Mouse (Mus musculus): Measurements from ENCODE around the gene Dll3.
"Not testable (repeated sequence)": the region's sequence is repeated elsewhere in the genome, so short reads cannot be mapped to it uniquely, and the experiment has no call there.

Dll3 gene

GRCm38 (mm10) chr7:28251976-28252375 lies 50.1 kb downstream of the Dll3 start:
- no peak for DNase-seq (ENCODE audit: low spot score)

- DNase-seq (ENCODE audit: low spot score) = no peak
These were observed 53.1 kb downstream of the Dll3 start for GRCm38 (mm10) chr7:28248957-28249356.

DNA sequence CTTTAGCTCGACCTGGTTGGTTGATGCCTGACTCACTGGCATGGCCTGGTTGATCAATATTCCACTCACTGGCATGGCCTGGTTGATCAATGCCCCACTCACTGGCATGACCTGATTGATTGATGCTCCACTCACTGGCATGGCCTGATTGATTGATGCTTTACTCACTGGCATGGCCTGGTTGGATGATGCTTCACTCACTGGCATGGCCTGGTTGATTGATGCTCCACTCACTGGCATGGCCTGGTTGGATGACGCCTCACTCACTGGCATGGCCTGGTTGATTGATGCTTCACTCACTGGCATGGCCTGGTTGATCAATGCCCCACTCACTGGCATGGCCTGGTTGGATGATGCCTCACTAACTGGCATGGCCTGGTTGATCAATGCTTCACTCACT lies 58.1 kb downstream of the Dll3 start:
- DNase-seq (ENCODE audit: low spot score) = not testable (repeated sequence)

Data from urinary bladder, postnatal 10 days (tissue).